Mouse (Mus musculus): ENCODE results near the gene Gm20458. TPM values are rescaled to one million over a fixed set of nuclear protein-coding genes. Genes with fewer than 3 reads are reported as not detected.

Gene Gm20458
- polyA plus RNA-seq, 1 experiment from 2014 or later: 17.6 TPM

DNA sequence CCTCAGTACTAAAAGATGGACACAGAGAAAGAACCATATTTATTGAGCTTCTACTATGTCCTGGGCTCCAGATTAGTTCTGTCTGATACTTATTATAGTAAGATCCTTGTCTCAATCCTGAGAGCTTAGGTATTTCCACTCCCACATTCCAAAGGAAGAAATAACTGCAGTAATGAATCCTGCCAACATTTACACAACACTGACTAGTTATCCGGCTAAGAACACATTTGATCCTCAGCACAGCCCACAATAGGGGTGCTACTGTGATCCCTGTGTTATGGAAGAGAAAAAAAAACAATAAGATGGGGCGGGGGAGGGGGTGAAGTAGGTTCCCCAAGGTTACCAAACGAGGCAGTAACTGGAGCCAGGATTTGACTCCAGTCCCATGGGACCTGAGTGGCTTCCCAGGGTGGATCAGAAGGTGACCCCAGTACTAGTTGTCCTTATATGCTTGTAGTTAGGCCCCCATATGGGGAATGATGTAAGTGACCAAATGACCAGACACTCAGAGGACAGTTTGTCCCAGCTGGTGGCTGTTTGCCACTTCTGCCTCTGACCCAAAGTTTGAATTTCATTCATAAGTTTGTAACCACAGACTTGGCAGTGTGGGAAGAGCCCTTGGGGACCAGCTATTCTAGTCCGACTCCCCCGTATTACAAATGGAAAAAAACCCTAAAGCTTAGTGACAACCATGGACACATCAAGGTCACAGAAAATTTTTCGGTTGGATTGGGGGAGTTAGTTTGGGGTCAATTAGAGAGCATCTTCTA lies 5.2 kb upstream of the Gm20458 start:
- Histone ChIP-seq H3K27ac (peak overlapping the region; percentile 90), H3K4me1 (peaks cover 56% of the 10 kb centered on the region), H3K4me3 (no peak overlapping the region), H3K9ac (no peak overlapping the region), H3K9me3 (no peaks in the 10 kb centered on the region), H3K27me3 (no peaks in the 10 kb centered on the region), H3K36me3 (no peaks in the 10 kb centered on the region), H3K4me2 (0 out of 2 replicates have a peak overlapping the region, but pooled peaks have one; percentile 1)
- ATAC-seq (ENCODE audit: borderline replicate concordance, extremely low read depth, low FRiP score, low TSS enrichment): no peak
- WGBS: 54% methylated on average over 6 of the region's 6 CpGs

DNA sequence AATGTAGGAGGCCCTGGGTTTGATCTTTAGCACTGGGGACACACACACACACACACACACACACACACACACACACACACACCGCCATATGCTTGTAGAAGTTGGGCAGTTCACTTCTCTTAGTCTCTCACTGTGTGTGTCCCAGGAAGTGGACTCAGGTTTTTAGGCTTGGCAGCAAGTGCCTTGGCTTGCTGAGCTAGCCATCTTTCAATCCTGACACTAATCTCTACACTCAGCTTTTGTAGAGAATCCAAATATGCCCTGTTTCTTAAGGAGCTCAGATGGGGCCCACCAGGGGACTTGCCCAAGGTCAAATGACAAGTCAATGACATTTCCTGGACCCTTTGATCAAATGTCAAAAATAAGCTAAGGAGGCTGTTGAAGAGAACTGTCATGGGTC lies 4.4 kb upstream of the Gm20458 start:
- H3K4me2 ChIP-seq: peak overlapping the region; percentile 39; the same call in 1 of the 2 replicates
- no peaks in the 10 kb centered on the region for H3K36me3 ChIP-seq
- peaks cover 58% of the 10 kb centered on the region for H3K4me1 ChIP-seq
- peak overlapping the region; percentile 90 for H3K27ac ChIP-seq
- ATAC-seq (ENCODE audit: borderline replicate concordance, extremely low read depth, low FRiP score, low TSS enrichment): no peak
- no peaks in the 10 kb centered on the region for H3K27me3 ChIP-seq
- H3K9ac ChIP-seq: no peak overlapping the region
- H3K4me3 ChIP-seq: no peak overlapping the region
- H3K9me3 ChIP-seq: no peaks in the 10 kb centered on the region
- WGBS: 64% methylated on average over 1 of the region's 1 CpGs

DNA sequence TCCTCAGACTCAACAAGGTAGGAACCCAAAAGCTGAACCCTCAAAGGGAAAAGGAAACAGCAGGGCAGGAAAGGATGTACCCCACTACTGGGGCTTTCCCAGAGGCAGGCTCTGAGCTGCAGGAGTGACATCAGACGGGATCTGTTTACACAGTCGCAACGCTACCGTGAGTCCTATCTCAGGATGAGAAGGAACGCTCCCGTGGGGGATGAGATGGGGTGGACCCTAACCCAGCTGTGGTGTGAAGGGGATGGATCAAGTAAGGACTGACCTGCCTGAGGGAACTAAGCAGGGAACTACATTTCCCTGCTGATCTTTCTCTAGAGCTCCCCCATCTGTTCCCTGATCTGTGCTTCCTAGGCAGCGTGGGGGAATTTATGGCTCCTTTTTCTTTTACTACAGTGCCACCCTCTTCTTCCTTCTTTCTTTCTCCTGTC lies 3.9 kb upstream of the Gm20458 start, which contains the start of gene Sys1:
TSS of gene Sys1 (plus strand) at position 101 of the 437 bp plus-strand sequence.
- H3K4me3 ChIP-seq: no peak within 1 kb of the TSS
- ATAC-seq (ENCODE audit: borderline replicate concordance, extremely low read depth, low FRiP score, low TSS enrichment): no peak
- peak within 1 kb of the TSS; percentile 39 for H3K4me2 ChIP-seq
- peaks cover 59% of the 10 kb centered on the region for H3K4me1 ChIP-seq
- H3K27ac ChIP-seq: peak within 1 kb of the TSS; percentile 90
- no peaks in the 10 kb centered on the region for H3K27me3 ChIP-seq
- peak within 1 kb of the TSS; percentile 1; the same call in 1 of the 2 replicates for H3K9ac ChIP-seq
- no peaks in the 10 kb centered on the region for H3K36me3 ChIP-seq
- WGBS: 2% methylated on average over 7 of the region's 7 CpGs
- no peaks in the 10 kb centered on the region for H3K9me3 ChIP-seq

DNA sequence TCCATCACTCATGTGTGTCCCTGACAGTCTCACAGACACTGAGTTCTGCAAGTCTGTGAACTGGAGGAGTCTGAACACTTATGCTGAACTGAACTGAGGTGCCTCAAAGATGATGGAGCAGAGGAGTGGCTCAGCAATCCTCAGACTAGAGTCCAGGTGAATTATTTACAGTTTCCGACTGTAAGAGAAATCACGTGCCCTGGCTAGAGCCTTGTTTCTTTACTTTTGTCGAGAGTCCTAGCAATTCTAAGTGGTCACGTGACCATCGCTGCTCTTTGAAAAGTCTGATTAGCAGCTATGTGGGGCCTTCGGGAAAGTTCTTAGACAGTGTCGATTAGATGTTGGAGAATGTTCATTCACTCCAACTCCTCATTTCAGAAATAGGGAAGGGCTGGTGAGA lies 2.8 kb upstream of the Gm20458 start:
- peaks cover 1% of the 10 kb centered on the region; the same call in 1 of the 2 replicates for H3K36me3 ChIP-seq
- WGBS: 40% methylated on average over 7 of the region's 7 CpGs
- H3K9ac ChIP-seq: no peak overlapping the region
- no peak overlapping the region for H3K4me3 ChIP-seq
- H3K27ac ChIP-seq: peak overlapping the region; percentile 90
- peak overlapping the region; percentile 14; the same call in 1 of the 2 replicates for H3K4me2 ChIP-seq
- H3K27me3 ChIP-seq: no peaks in the 10 kb centered on the region
- H3K4me1 ChIP-seq: peaks cover 52% of the 10 kb centered on the region
- no peaks in the 10 kb centered on the region for H3K9me3 ChIP-seq
- peak; percentile 28; the same call in 1 of the 2 replicates for ATAC-seq (ENCODE audit: borderline replicate concordance, extremely low read depth, low FRiP score, low TSS enrichment)

DNA sequence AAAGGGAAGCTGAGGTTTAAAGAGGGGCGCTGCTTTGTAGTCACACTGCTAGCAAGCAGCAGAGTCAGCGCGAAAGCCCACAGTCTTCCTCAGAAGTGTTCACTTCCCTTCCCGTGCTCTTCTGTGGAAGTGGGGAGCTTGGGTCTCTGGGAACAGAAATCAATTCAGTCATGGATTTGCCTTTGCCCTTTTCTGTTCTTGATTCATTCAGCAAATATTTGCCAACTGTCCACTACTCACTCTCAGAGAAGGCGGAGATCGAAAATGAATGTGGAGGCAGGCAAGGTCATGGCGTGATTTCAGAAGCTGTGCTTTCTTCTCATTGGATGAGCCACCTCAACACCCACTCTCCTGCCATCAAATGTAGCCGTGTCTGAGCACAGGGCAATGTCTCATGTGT lies 2.2 kb upstream of the Gm20458 start:
- Histone ChIP-seq H3K36me3 (peaks cover 7% of the 10 kb centered on the region; the same call in 1 of the 2 replicates), H3K27me3 (no peaks in the 10 kb centered on the region), H3K9ac (no peak overlapping the region), H3K27ac (peak overlapping the region; percentile 64), H3K4me2 (no peak overlapping the region), H3K4me1 (peaks cover 46% of the 10 kb centered on the region), H3K9me3 (no peaks in the 10 kb centered on the region), H3K4me3 (no peak overlapping the region)
- no peak for ATAC-seq (ENCODE audit: borderline replicate concordance, extremely low read depth, low FRiP score, low TSS enrichment)
- WGBS: 57% methylated on average over 8 of the region's 8 CpGs

DNA sequence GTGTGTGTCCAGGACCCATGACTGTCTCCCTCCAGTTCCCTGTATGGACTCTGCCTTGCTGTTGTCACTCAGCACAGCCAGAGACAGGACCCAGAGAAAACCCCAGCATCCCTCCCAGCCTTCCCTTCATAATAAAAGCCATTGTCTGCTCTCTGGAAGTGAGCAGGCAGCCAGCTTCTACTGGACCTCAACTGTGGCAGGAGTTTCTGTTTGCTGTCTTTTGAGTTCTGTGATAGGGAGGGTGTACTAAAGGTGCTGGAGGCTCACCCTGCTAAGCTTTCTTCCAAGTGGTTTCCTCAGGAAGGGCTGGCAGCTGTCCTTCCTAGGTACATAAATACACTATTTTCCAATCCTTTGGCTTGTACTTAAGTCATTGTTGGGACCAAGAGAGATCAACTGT lies 4.4 kb downstream of the Gm20458 start:
- H3K9ac ChIP-seq: no peak overlapping the region
- peaks cover 25% of the 10 kb centered on the region for H3K36me3 ChIP-seq
- H3K27ac ChIP-seq: no peak overlapping the region
- H3K4me3 ChIP-seq: no peak overlapping the region
- H3K9me3 ChIP-seq: no peaks in the 10 kb centered on the region
- ATAC-seq (ENCODE audit: borderline replicate concordance, extremely low read depth, low FRiP score, low TSS enrichment): no peak
- H3K4me1 ChIP-seq: peaks cover 10% of the 10 kb centered on the region
- no peaks in the 10 kb centered on the region for H3K27me3 ChIP-seq
- H3K4me2 ChIP-seq: no peak overlapping the region

DNA sequence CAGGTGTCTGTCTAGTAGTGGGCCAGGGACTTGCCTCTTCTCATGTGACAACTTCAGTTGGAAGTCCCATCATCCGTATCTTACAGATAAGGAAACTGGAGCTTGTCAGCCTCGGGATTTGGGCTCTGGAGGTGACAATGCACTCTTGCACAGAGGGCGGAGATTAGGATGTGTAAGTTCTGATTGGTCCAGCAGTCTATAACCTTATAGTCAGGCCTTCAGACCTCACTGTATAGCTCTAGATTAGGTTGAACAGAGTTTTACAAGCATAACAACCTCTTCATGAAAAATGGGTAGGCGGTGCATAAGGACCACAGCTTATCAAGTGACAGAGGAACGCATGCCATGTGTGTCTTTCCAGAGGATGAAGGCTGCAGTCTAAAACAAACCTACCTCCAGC lies 6.0 kb downstream of the Gm20458 start:
- Histone ChIP-seq H3K4me1 (peaks cover 5% of the 10 kb centered on the region), H3K36me3 (peaks cover 25% of the 10 kb centered on the region), H3K27me3 (no peaks in the 10 kb centered on the region), H3K9ac (no peak overlapping the region), H3K27ac (no peak overlapping the region), H3K4me3 (no peak overlapping the region), H3K4me2 (no peak overlapping the region), H3K9me3 (no peaks in the 10 kb centered on the region)
- WGBS: 64% methylated on average over 5 of the region's 5 CpGs
- ATAC-seq (ENCODE audit: borderline replicate concordance, extremely low read depth, low FRiP score, low TSS enrichment): no peak

DNA sequence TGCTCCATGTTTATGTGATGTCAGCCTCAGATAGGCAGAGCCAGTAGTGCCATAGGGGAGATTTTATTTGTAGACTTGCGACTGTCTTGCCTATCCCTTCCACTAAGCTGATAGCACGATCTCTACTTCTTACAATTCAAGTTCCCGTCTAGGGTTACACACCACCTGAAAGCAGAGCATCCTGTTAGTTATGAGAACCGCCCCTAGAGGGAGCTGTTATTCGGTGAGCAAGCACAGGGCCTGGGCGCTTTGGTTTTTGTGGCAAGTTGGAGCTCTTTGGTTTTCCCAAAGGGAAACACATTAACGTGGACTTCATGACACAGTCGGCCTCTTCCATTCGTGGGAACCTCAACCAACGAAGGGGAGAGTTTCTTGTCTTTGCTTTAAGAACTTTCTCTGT lies 9.5 kb downstream of the Gm20458 start:
- WGBS: 22% methylated on average over 10 of the region's 10 CpGs
- H3K27ac ChIP-seq: no peak overlapping the region
- H3K4me1 ChIP-seq: no peaks in the 10 kb centered on the region
- no peak for ATAC-seq (ENCODE audit: borderline replicate concordance, extremely low read depth, low FRiP score, low TSS enrichment)
- H3K9ac ChIP-seq: no peak overlapping the region
- H3K4me2 ChIP-seq: no peak overlapping the region
- no peak overlapping the region for H3K4me3 ChIP-seq
- H3K9me3 ChIP-seq: no peaks in the 10 kb centered on the region
- no peaks in the 10 kb centered on the region for H3K27me3 ChIP-seq
- H3K36me3 ChIP-seq: peaks cover under 1% of the 10 kb centered on the region

DNA sequence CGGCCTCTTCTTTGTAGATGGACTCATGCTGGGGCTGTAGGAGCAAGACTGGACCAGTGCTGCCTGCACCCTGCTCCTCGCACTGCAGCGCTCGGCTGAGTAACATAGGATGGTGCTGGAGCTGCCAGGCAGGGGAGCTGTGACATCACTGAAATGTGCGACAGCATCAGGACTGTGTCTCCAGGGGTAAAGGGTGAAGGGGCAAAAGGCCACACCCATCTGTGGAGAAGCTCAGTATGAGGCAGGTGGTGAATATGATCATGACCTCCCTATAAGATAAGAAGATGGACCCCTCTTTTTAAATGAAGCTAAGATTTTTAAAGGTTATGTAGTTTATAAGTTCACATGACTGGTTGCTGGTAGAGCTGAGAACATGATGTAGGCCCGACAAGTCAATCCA lies 12.9 kb downstream of the Gm20458 start, which contains the start of gene Trp53tg5:
TSS of gene Trp53tg5 (minus strand) at position 101 of the 400 bp plus-strand sequence.
- no peak within 1 kb of the TSS for H3K4me2 ChIP-seq
- WGBS: 79% methylated on average over 6 of the region's 6 CpGs
- ATAC-seq (ENCODE audit: borderline replicate concordance, extremely low read depth, low FRiP score, low TSS enrichment): no peak

DNA sequence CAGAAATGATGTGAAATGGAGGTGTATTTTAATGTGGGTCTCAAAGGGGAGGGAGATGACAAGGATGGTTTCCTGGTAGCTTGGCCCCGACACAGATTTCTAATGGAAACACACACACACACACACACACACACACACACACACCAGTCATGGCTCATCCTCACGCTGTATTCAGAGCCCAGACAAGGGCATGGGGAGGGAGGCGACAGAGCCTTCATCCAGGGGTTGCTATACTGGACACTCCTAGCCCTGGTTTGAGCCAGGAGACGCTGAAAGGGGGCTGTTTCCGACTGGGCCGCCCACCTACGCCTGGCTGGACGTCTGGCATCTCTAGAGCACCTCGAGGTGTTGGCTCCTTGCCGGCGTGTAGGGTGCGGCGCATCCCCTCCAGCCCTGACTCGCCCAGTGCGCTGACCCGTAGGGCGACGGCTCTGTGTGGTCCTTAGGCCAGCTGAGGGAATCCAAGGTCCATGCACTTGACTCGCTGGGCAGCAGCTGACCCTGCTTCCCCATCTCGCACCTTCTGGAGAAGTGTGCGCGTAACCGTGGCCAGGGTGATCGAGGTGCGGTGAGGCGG lies 25.0 kb downstream of the Gm20458 start, which contains the start of gene Dbndd2:
TSS of gene Dbndd2 (plus strand) at position 426 of the 577 bp plus-strand sequence.
- Histone ChIP-seq H3K9ac (peak within 1 kb of the TSS; percentile 54), H3K4me3 (peak within 1 kb of the TSS; percentile 82), H3K4me2 (peak within 1 kb of the TSS; percentile 100), H3K27me3 (peaks cover 26% of the 10 kb centered on the region), H3K27ac (0 out of 2 replicates have a peak within 1 kb of the TSS, but pooled peaks have one; percentile 5), H3K9me3 (no peaks in the 10 kb centered on the region), H3K36me3 (peaks cover 3% of the 10 kb centered on the region; the same call in 1 of the 2 replicates), H3K4me1 (peaks cover 10% of the 10 kb centered on the region)
- ATAC-seq (ENCODE audit: borderline replicate concordance, extremely low read depth, low FRiP score, low TSS enrichment): peak; percentile 74; the same call in 1 of the 2 replicates
- 3% methylated on average over 26 of the region's 26 CpGs for WGBS

More for the DNA sequence above, 12.9 kb downstream of the Gm20458 start, which contains the start of gene Trp53tg5:
- Histone ChIP-seq H3K9ac (no peak within 1 kb of the TSS), H3K27me3 (no peaks in the 10 kb centered on the region), H3K9me3 (no peaks in the 10 kb centered on the region), H3K4me3 (no peak within 1 kb of the TSS), H3K36me3 (no peaks in the 10 kb centered on the region), H3K4me1 (no peaks in the 10 kb centered on the region), H3K27ac (no peak within 1 kb of the TSS)

DNA sequence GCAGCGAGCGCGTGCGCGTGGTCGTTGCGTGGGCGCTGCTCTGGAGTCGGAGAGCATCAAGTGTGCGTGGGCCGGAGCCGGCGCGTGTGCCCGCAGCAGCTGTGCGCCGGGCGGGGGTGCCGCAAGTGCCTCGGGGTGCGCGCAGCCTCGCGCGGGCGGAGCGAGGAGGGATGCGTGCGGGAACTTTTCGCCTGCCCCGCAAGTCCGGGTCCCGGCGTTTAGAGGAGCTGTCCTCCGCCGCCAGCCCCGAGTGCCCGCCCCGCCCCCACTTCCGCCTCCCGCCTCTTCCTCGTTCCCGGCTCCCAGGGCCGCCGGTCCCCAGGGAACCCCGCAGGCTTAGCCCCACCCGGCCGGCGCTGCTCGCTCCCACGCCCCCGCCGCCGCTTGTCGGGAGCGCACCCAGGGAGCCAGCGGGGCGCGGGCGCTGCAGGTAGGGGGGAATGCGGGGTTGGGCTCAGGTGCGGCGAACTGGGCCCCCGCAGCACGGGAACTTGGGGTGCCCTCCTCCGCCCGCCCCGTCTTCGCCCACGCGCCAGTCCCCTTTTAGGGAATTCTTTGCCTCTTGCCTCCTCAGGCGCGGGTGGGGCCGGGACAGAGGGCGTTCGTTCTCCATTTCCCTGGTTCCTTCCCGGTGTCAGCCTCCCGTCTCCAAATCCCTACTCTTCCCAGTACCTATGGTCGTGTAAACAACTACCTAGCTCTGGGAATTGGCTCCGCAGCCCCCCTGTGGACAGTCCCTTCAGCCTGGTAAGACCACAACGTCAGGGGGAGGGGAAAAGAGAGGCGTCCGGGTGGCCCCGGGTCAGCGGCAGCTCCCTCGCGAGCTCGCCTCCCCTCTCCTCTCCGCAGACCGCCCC lies 25.7 kb downstream of the Gm20458 start:
- Histone ChIP-seq H3K36me3 (peaks cover 3% of the 10 kb centered on the region; the same call in 1 of the 2 replicates), H3K4me3 (peak overlapping the region; percentile 82), H3K27me3 (peaks cover 26% of the 10 kb centered on the region), H3K9ac (peak overlapping the region; percentile 54), H3K4me2 (peak overlapping the region; percentile 100), H3K27ac (no peak overlapping the region), H3K9me3 (no peaks in the 10 kb centered on the region), H3K4me1 (peaks cover 10% of the 10 kb centered on the region)
- under 1% methylated on average over 78 of the region's 90 CpGs for WGBS
- ATAC-seq (ENCODE audit: borderline replicate concordance, extremely low read depth, low FRiP score, low TSS enrichment): peak; percentile 66
